Mouse (Mus musculus): Measurements from ENCODE around the gene Fam133b. TPM values are rescaled to one million over a fixed set of nuclear protein-coding genes. Genes with fewer than 3 reads are reported as not detected.
A peak's percentile ranks its signal among the peaks of the same experiment; 100 is the strongest.
"Not testable (repeated sequence)": the region's sequence is repeated elsewhere in the genome, so short reads cannot be mapped to it uniquely, and the experiment has no call there.

Gene Fam133b
- total RNA-seq, 2 experiments from 2014 or later = 37.1 to 47.1 TPM

- no peak for ATAC-seq (ENCODE audit: poor library complexity, severe bottlenecking)
These were observed 22.9 kb upstream of the Fam133b start for GRCm38 (mm10) chr5:3520493-3521359.

- ATAC-seq (ENCODE audit: poor library complexity, severe bottlenecking) = no peak
These were observed 21.9 kb upstream of the Fam133b start for GRCm38 (mm10) chr5:3521741-3522140.

GRCm38 (mm10) chr5:3522826-3523225, 20.8 kb upstream of the Fam133b start:
- no peak for ATAC-seq (ENCODE audit: poor library complexity, severe bottlenecking)

- no peak for ATAC-seq (ENCODE audit: poor library complexity, severe bottlenecking)
These were observed 16.5 kb upstream of the Fam133b start for GRCm38 (mm10) chr5:3527041-3527691.

- no peak for ATAC-seq (ENCODE audit: poor library complexity, severe bottlenecking)
These were observed 13.9 kb upstream of the Fam133b start for GRCm38 (mm10) chr5:3529585-3530189.

GRCm38 (mm10) chr5:3532048-3532447, 11.6 kb upstream of the Fam133b start:
- not testable (repeated sequence) for ATAC-seq (ENCODE audit: poor library complexity, severe bottlenecking)

GRCm38 (mm10) chr5:3536592-3537212, 6.9 kb upstream of the Fam133b start:
- ATAC-seq (ENCODE audit: poor library complexity, severe bottlenecking) = no peak

GRCm38 (mm10) chr5:3538505-3539472, 4.8 kb upstream of the Fam133b start:
- ATAC-seq (ENCODE audit: poor library complexity, severe bottlenecking) = no peak

- ATAC-seq (ENCODE audit: poor library complexity, severe bottlenecking) = no peak
These were observed 1.8 kb upstream of the Fam133b start for GRCm38 (mm10) chr5:3541871-3542270.

GRCm38 (mm10) chr5:3544480-3544769, 792 bp downstream of the Fam133b start:
- ATAC-seq (ENCODE audit: poor library complexity, severe bottlenecking) = no peak

GRCm38 (mm10) chr5:3546226-3546625, 2.6 kb downstream of the Fam133b start:
- no peak for ATAC-seq (ENCODE audit: poor library complexity, severe bottlenecking)

- no peak for ATAC-seq (ENCODE audit: poor library complexity, severe bottlenecking)
These were observed 7.8 kb downstream of the Fam133b start for GRCm38 (mm10) chr5:3551481-3551880.

GRCm38 (mm10) chr5:3554198-3554597, 10.6 kb downstream of the Fam133b start:
- ATAC-seq (ENCODE audit: poor library complexity, severe bottlenecking) = no peak

GRCm38 (mm10) chr5:3571266-3571665, 27.6 kb downstream of the Fam133b start, which contains the start of gene 1700109H08Rik:
1700109H08Rik (plus strand) TSS chr5:3571566.
- ATAC-seq (ENCODE audit: poor library complexity, severe bottlenecking) = no peak

- ATAC-seq (ENCODE audit: poor library complexity, severe bottlenecking) = no peak
These were observed 31.2 kb downstream of the Fam133b start for GRCm38 (mm10) chr5:3574825-3575224.

- no peak for ATAC-seq (ENCODE audit: poor library complexity, severe bottlenecking)
These were observed 34.3 kb downstream of the Fam133b start for GRCm38 (mm10) chr5:3577939-3578338.

- ATAC-seq (ENCODE audit: poor library complexity, severe bottlenecking) = no peak
These were observed 35.4 kb downstream of the Fam133b start for GRCm38 (mm10) chr5:3579066-3579465.

GRCm38 (mm10) chr5:3595693-3596398, 52.2 kb downstream of the Fam133b start, which contains the start of gene Pex1:
Pex1 (plus strand) TSS chr5:3596066.
- ATAC-seq (ENCODE audit: poor library complexity, severe bottlenecking) = peak; percentile 92

- peak; percentile 89 for ATAC-seq (ENCODE audit: poor library complexity, severe bottlenecking)
These were observed 52.8 kb downstream of the Fam133b start, which contains the start of gene Rbm48 for GRCm38 (mm10) chr5:3596399-3596766. Rbm48 (minus strand) TSS chr5:3596585.

Data from megakaryocyte, adult 5-6 weeks (primary cell).